Mouse (Mus musculus): Measurements from ENCODE around the gene Stkld1. TPM values are rescaled to one million over a fixed set of nuclear protein-coding genes. Genes with fewer than 3 reads are reported as not detected.

The Stkld1 gene
- total RNA-seq, 2 experiments from 2014 or later: 0.27 to 0.75 TPM

GRCm38 (mm10) chr2:26956811-26957487 is 23.1 kb downstream of the Stkld1 start:
- no peak for DNase-seq (ENCODE audit: extremely low spot score in 1 of 2, low spot score in 1 of 2)

- DNase-seq (ENCODE audit: extremely low spot score in 1 of 2, low spot score in 1 of 2): no peak
Measured at GRCm38 (mm10) chr2:26957488-26957859, 23.6 kb downstream of the Stkld1 start.

- DNase-seq (ENCODE audit: extremely low spot score in 1 of 2, low spot score in 1 of 2): no peak
Measured at GRCm38 (mm10) chr2:26960756-26961155, 26.9 kb downstream of the Stkld1 start.

- peak; percentile 94 to 95 for DNase-seq (ENCODE audit: extremely low spot score in 1 of 2, low spot score in 1 of 2)
Measured at GRCm38 (mm10) chr2:26963923-26964723, 30.3 kb downstream of the Stkld1 start, which contains the start of gene Rexo4. TSS of gene Rexo4 (minus strand) at chr2:26964386.

- DNase-seq (ENCODE audit: extremely low spot score in 1 of 2, low spot score in 1 of 2): no peak
Measured at GRCm38 (mm10) chr2:26964724-26965370, 31.0 kb downstream of the Stkld1 start.

- no peak for DNase-seq (ENCODE audit: extremely low spot score in 1 of 2, low spot score in 1 of 2)
Measured at GRCm38 (mm10) chr2:26967262-26967661, 33.4 kb downstream of the Stkld1 start.

GRCm38 (mm10) chr2:26973116-26973515 is 39.3 kb downstream of the Stkld1 start, which contains the start of gene Adamts13:
TSS of gene Adamts13 (plus strand) at chr2:26973416.
- no peak for DNase-seq (ENCODE audit: extremely low spot score in 1 of 2, low spot score in 1 of 2)

- DNase-seq (ENCODE audit: extremely low spot score in 1 of 2, low spot score in 1 of 2): no peak
Measured at GRCm38 (mm10) chr2:26973960-26974359, 40.1 kb downstream of the Stkld1 start.

- no peak for DNase-seq (ENCODE audit: extremely low spot score in 1 of 2, low spot score in 1 of 2)
Measured at GRCm38 (mm10) chr2:26980361-26980760, 46.5 kb downstream of the Stkld1 start.

- DNase-seq (ENCODE audit: extremely low spot score in 1 of 2, low spot score in 1 of 2): no peak
Measured at GRCm38 (mm10) chr2:26984179-26984578, 50.3 kb downstream of the Stkld1 start.

GRCm38 (mm10) chr2:26984640-26985039 is 50.8 kb downstream of the Stkld1 start:
- DNase-seq (ENCODE audit: extremely low spot score in 1 of 2, low spot score in 1 of 2): no peak

GRCm38 (mm10) chr2:26993936-26994335 is 60.1 kb downstream of the Stkld1 start:
- no peak for DNase-seq (ENCODE audit: extremely low spot score in 1 of 2, low spot score in 1 of 2)

GRCm38 (mm10) chr2:26997498-26997897 is 63.7 kb downstream of the Stkld1 start:
- DNase-seq (ENCODE audit: extremely low spot score in 1 of 2, low spot score in 1 of 2): no peak

GRCm38 (mm10) chr2:26997993-26998392 is 64.1 kb downstream of the Stkld1 start:
- no peak for DNase-seq (ENCODE audit: extremely low spot score in 1 of 2, low spot score in 1 of 2)

Other genes starting within 250 kb of the Stkld1 start
- gene Abo, start 69.1 kb upstream of the Stkld1 start, total RNA-seq (2021): not detected
- 10 to 100 TPM; 25.1 to 26.4 TPM for gene Surf6, start 31.2 kb upstream of the Stkld1 start, total RNA-seq (2021)
- 10 to 100 TPM; 41.1 to 48.8 TPM for gene Med22, start 23.4 kb upstream of the Stkld1 start, total RNA-seq (2021)
- gene Rpl7a, start 23.3 kb upstream of the Stkld1 start, total RNA-seq (2021): 100 to 1,000 TPM; 260 to 281 TPM
- gene Surf2, start 17.7 kb upstream of the Stkld1 start, total RNA-seq (2021): 10 to 100 TPM; 31.1 to 37.2 TPM
- 10 to 100 TPM; 91.6 to 94.9 TPM for gene Surf1, start 17.5 kb upstream of the Stkld1 start, total RNA-seq (2021)
- 10 to 100 TPM; 52.6 to 60.2 TPM for gene Surf4, start 119 bp upstream of the Stkld1 start, total RNA-seq (2021)
- gene Rexo4, start 30.3 kb downstream of the Stkld1 start, total RNA-seq (2021): 10 to 100 TPM; 58.4 to 60.4 TPM
- 1 to 10 TPM in 1 of 2 experiments, under 1 TPM in 1; 0.92 to 1.7 TPM for gene Adamts13, start 39.4 kb downstream of the Stkld1 start, total RNA-seq (2021)
- gene Cacfd1, start 75.9 kb downstream of the Stkld1 start, total RNA-seq (2021): 10 to 100 TPM; 39.5 to 44.1 TPM
- gene Slc2a6, start 94.0 kb downstream of the Stkld1 start, total RNA-seq (2021): 10 to 100 TPM; 40.1 to 40.4 TPM
- under 1 TPM; 0.61 to 0.71 TPM for gene Mymk, start 138.1 kb downstream of the Stkld1 start, total RNA-seq (2021)
- 10 to 100 TPM; 10.9 to 12.7 TPM for gene Adamtsl2, start 145.3 kb downstream of the Stkld1 start, total RNA-seq (2021)
- 100 to 1,000 TPM; 119 to 162 TPM for gene Fam163b, start 208.4 kb downstream of the Stkld1 start, total RNA-seq (2021)
- under 1 TPM; 0.54 TPM for gene Dbh, start 231.2 kb downstream of the Stkld1 start, total RNA-seq (2021)